Comparison of ENCODE assay signal across 37 mouse cellular contexts in genomic region chr7:113388470-113388869, GRCm38 (mm10). TPM values are rescaled to one million over a fixed set of nuclear protein-coding genes. Genes with fewer than 3 reads are reported as not detected.
"Had no signal": no experiment of that assay in that cellular context is flagged by ENCODE, and none has a peak within 500 bp of the region (broad histone marks: within the 10 kb centered on the region; RNA-seq: fewer than 3 reads in every experiment).

Gene Pth, minus strand, starts transcription at chr7:113388570.

- H3K4me2 ChIP-seq: limb, embryonic 12.5 days; limb, embryonic 13.5 days; limb, embryonic 15.5 days; liver, embryonic 11.5 days; liver, embryonic 12.5 days; liver, embryonic 13.5 days; liver, embryonic 15.5 days; lung, embryonic 14.5 days; lung, embryonic 15.5 days; midbrain, embryonic 11.5 days; midbrain, embryonic 12.5 days; midbrain, embryonic 13.5 days; midbrain, embryonic 15.5 days had no signal

- H3K4me1 ChIP-seq: limb, embryonic 10.5 days; limb, embryonic 12.5 days; limb, embryonic 13.5 days; limb, embryonic 15.5 days; liver, embryonic 15.5 days; lung, embryonic 15.5 days; midbrain, embryonic 10.5 days; midbrain, embryonic 12.5 days; midbrain, embryonic 13.5 days; midbrain, embryonic 15.5 days had no signal

- H3K27ac ChIP-seq: left cerebral cortex, adult 2 months; limb, embryonic 10.5 days; limb, embryonic 12.5 days; limb, embryonic 13.5 days; limb, embryonic 15.5 days; liver, embryonic 12.5 days; liver, embryonic 13.5 days; liver, embryonic 14.5 days; liver, embryonic 15.5 days; lung, embryonic 15.5 days; macrophage; midbrain, embryonic 10.5 days; midbrain, embryonic 12.5 days; midbrain, embryonic 13.5 days; midbrain, embryonic 15.5 days had no signal

- H3K9me3 ChIP-seq: limb, embryonic 10.5 days; limb, embryonic 12.5 days; limb, embryonic 13.5 days; limb, embryonic 15.5 days; liver, embryonic 12.5 days; liver, embryonic 13.5 days; liver, embryonic 15.5 days; lung, embryonic 15.5 days; megakaryocyte, embryonic 14.5 days; midbrain, embryonic 10.5 days; midbrain, embryonic 12.5 days; midbrain, embryonic 13.5 days; midbrain, embryonic 15.5 days had no signal

- H3K9ac ChIP-seq: limb, embryonic 12.5 days; limb, embryonic 13.5 days; limb, embryonic 15.5 days; liver, embryonic 12.5 days; liver, embryonic 13.5 days; liver, embryonic 14.5 days; liver, embryonic 15.5 days; liver, postnatal 0 days; lung, embryonic 14.5 days; lung, embryonic 15.5 days; midbrain, embryonic 12.5 days; midbrain, embryonic 13.5 days; midbrain, embryonic 15.5 days had no signal

- H3K36me3 ChIP-seq: limb, embryonic 10.5 days; limb, embryonic 12.5 days; limb, embryonic 13.5 days; limb, embryonic 15.5 days; liver, embryonic 12.5 days; liver, embryonic 13.5 days; liver, embryonic 15.5 days; lung, embryonic 15.5 days; midbrain, embryonic 10.5 days; midbrain, embryonic 12.5 days; midbrain, embryonic 13.5 days; midbrain, embryonic 15.5 days had no signal

- H3K27me3 ChIP-seq: limb, embryonic 12.5 days; limb, embryonic 13.5 days; limb, embryonic 15.5 days; liver, embryonic 12.5 days; liver, embryonic 13.5 days; lung, embryonic 15.5 days; midbrain, embryonic 12.5 days; midbrain, embryonic 13.5 days; midbrain, embryonic 15.5 days had no signal

- DNase-seq: left cerebral cortex, postnatal 4 days; liver; liver, embryonic 13.5 days; liver, postnatal 0 days; lung, adult 18-20 months; lung, adult 2 months; lung, embryonic 14.5 days; lung, postnatal 10 days; lung, postnatal 14 days; lung, postnatal 36 days; lung, postnatal 4 days; midbrain, embryonic 14.5 days had no signal

- ATAC-seq: liver, embryonic 12.5 days; liver, postnatal 0 days; lung, postnatal 0 days; midbrain, embryonic 13.5 days; midbrain, embryonic 15.5 days; midbrain, embryonic 16.5 days had no signal

- H3K4me3 ChIP-seq: left cerebral cortex, adult 2 months; limb, embryonic 10.5 days; limb, embryonic 12.5 days; limb, embryonic 13.5 days; limb, embryonic 15.5 days; liver, embryonic 12.5 days; liver, embryonic 13.5 days; liver, embryonic 15.5 days; lung, embryonic 15.5 days; megakaryocyte, embryonic 14.5 days; midbrain, embryonic 10.5 days; midbrain, embryonic 12.5 days; midbrain, embryonic 13.5 days; midbrain, embryonic 15.5 days; myocyte had no signal

RNA-seq across cellular contexts. Expression of gene Pth, which starts in this region (rescaled TPM):
- polyA plus RNA-seq: limb, embryonic 10.5 days; limb, embryonic 11.5 days; limb, embryonic 12.5 days; limb, embryonic 13.5 days; limb, embryonic 14.5 days; limb, embryonic 15.5 days; liver, adult 2 months; liver, embryonic 11.5 days; liver, embryonic 12.5 days; liver, embryonic 13.5 days; liver, embryonic 14.5 days; liver, embryonic 15.5 days; liver, embryonic 16.5 days; liver, postnatal 0 days; lung, adult 2 months; lung, embryonic 14.5 days; lung, postnatal 0 days; macrophage; midbrain, embryonic 10.5 days; midbrain, embryonic 11.5 days; midbrain, embryonic 12.5 days; midbrain, embryonic 13.5 days; midbrain, embryonic 14.5 days; midbrain, embryonic 15.5 days; midbrain, embryonic 16.5 days; midbrain, postnatal 0 days; myocyte had no signal
